Mouse (Mus musculus): ENCODE data around the gene Pfkl.

- TF ChIP-seq POLR2A (IDR thresholded peaks at IDR 0.05; ENCODE audit: insufficient read length, low read depth) (no peak), MYOD1 (IDR thresholded peaks at IDR 0.05; ENCODE audit: control insufficient read depth in 1 of 3, insufficient read length in 2 of 3, low read depth in 2 of 3) (no peak), TCF3 (IDR thresholded peaks at IDR 0.05; ENCODE audit: insufficient read length, low read depth) (no peak), SRF (IDR thresholded peaks at IDR 0.05; ENCODE audit: control insufficient read depth, insufficient read length, low read depth) (no peak), REST (IDR thresholded peaks at IDR 0.05; ENCODE audit: insufficient read depth, insufficient read length) (no peak), USF1 (IDR thresholded peaks at IDR 0.05; ENCODE audit: low read depth) (no peak), E2F4 (IDR thresholded peaks at IDR 0.05; ENCODE audit: insufficient read depth) (no peak), TCF12 (IDR thresholded peaks at IDR 0.05; ENCODE audit: insufficient read depth, poor library complexity, severe bottlenecking) (no peak), CEBPB (IDR thresholded peaks at IDR 0.05; ENCODE audit: insufficient read depth, poor library complexity, severe bottlenecking) (no peak)
These were observed 25.2 kb downstream of the Pfkl start for GRCm38 (mm10) chr10:77984660-77985059.
